Mouse (Mus musculus) intestine, embryonic 16.5 days (tissue): ENCODE measurements around the gene Olfr1042. TPM values are rescaled to one million over a fixed set of nuclear protein-coding genes. Genes with fewer than 3 reads are reported as not detected.

ENCODE experiments used
- polyA plus RNA-seq: library from polyadenylated mRNA; unstranded; fragments of >200 nt; fragmentation: Nextera tagmentation; extraction: Ambion mirVana; gene quantifications from 2 replicates; pipeline ENCODE4 v1.2.1, GENCODE M21; 2015

The Olfr1042 gene
- polyA plus RNA-seq, 1 experiment from 2014 or later, result not detected

Other genes starting within 250 kb of the Olfr1042 start
- not detected in 2 replicates for gene Olfr1025-ps1, start 246.6 kb downstream of the Olfr1042 start, polyA plus RNA-seq
- not detected in 2 replicates for gene Olfr1026, start 240.3 kb downstream of the Olfr1042 start, polyA plus RNA-seq
- not detected in 2 replicates for gene Olfr1028, start 211.4 kb downstream of the Olfr1042 start, polyA plus RNA-seq
- not detected in 2 replicates for gene Olfr1029, start 187.9 kb downstream of the Olfr1042 start, polyA plus RNA-seq
- gene Olfr1030, start 182.6 kb downstream of the Olfr1042 start, polyA plus RNA-seq, result not detected in 2 replicates
- gene Olfr1031, start 171.5 kb downstream of the Olfr1042 start, polyA plus RNA-seq, result not detected in 2 replicates
- not detected in 2 replicates for gene Olfr1032, start 156.3 kb downstream of the Olfr1042 start, polyA plus RNA-seq
- 1.6 and 3.0 TPM in 2 replicates for gene Olfr1033, start 141.2 kb downstream of the Olfr1042 start, polyA plus RNA-seq
- gene Olfr1034, start 116.0 kb downstream of the Olfr1042 start, polyA plus RNA-seq, result 0.02 TPM in 1 of 2 replicates, not detected in the other
- not detected in 2 replicates for gene Olfr1036, start 87.8 kb downstream of the Olfr1042 start, polyA plus RNA-seq
- not detected in 2 replicates for gene Olfr1037, start 74.5 kb downstream of the Olfr1042 start, polyA plus RNA-seq
- not detected in 2 replicates for gene Olfr1039, start 25.9 kb downstream of the Olfr1042 start, polyA plus RNA-seq
- not detected in 2 replicates for gene Olfr1040, start 15.1 kb downstream of the Olfr1042 start, polyA plus RNA-seq
- gene Olfr1043, start 5.7 kb upstream of the Olfr1042 start, polyA plus RNA-seq, result not detected in 2 replicates
- not detected in 2 replicates for gene Olfr1044, start 16.0 kb upstream of the Olfr1042 start, polyA plus RNA-seq
- not detected in 2 replicates for gene Olfr52, start 23.8 kb upstream of the Olfr1042 start, polyA plus RNA-seq
- not detected in 2 replicates for gene Olfr1045, start 41.2 kb upstream of the Olfr1042 start, polyA plus RNA-seq
- not detected in 2 replicates for gene Olfr1046, start 57.5 kb upstream of the Olfr1042 start, polyA plus RNA-seq
- not detected in 2 replicates for gene Olfr1047, start 69.6 kb upstream of the Olfr1042 start, polyA plus RNA-seq
- gene Olfr1048, start 78.5 kb upstream of the Olfr1042 start, polyA plus RNA-seq, result not detected in 2 replicates
- not detected in 2 replicates for gene Olfr1049, start 96.5 kb upstream of the Olfr1042 start, polyA plus RNA-seq
- gene Olfr1051, start 117.2 kb upstream of the Olfr1042 start, polyA plus RNA-seq, result not detected in 2 replicates
- not detected in 2 replicates for gene Olfr1052, start 130.6 kb upstream of the Olfr1042 start, polyA plus RNA-seq
- gene Olfr1053, start 153.4 kb upstream of the Olfr1042 start, polyA plus RNA-seq, result not detected in 2 replicates
- gene Olfr1054, start 173.6 kb upstream of the Olfr1042 start, polyA plus RNA-seq, result not detected in 2 replicates
- not detected in 2 replicates for gene Olfr1055, start 188.4 kb upstream of the Olfr1042 start, polyA plus RNA-seq
- gene Olfr1056, start 200.6 kb upstream of the Olfr1042 start, polyA plus RNA-seq, result not detected in 2 replicates
- gene Olfr1057, start 216.6 kb upstream of the Olfr1042 start, polyA plus RNA-seq, result not detected in 2 replicates
- gene Olfr1058, start 226.7 kb upstream of the Olfr1042 start, polyA plus RNA-seq, result not detected in 2 replicates